Mouse (Mus musculus) hindbrain, embryonic 11.5 days (tissue): Measurements from ENCODE around the gene Rras2. TPM values are rescaled to one million over a fixed set of nuclear protein-coding genes. Genes with fewer than 3 reads are reported as not detected.

Source experiments
- ATAC-seq: fragments of 200-750 bp; cut with Nextera tagmentation; 2 replicates; pipeline ENCODE4 v1.8.0; 2017; ENCODE audit warnings: mild to moderate bottlenecking, moderate TSS enrichment, moderate library complexity; ENCODE audit not compliant: low FRiP score
- DNase-seq: peaks from one replicate; pipeline ENCODE4 v3.0.0-alpha.2; 2015; ENCODE audit warnings: low spot score
- H3K27ac ChIP-seq: fragments of 300-500 bp; sonication (generic); 2 replicates; pipeline ENCODE4 v1.5.1; 2014; ENCODE audit warnings: mild to moderate bottlenecking, low read depth, low read length
- H3K27me3 ChIP-seq: fragments of 300-500 bp; sonication (generic); 2 replicates; pipeline ENCODE4 v1.6.1; 2014; ENCODE audit warnings: mild to moderate bottlenecking, low read length, moderate library complexity, mixed read lengths; ENCODE audit not compliant: control insufficient read depth, insufficient read depth
- H3K36me3 ChIP-seq: fragments of 300-500 bp; sonication (generic); 2 replicates; pipeline ENCODE4 v1.6.1; 2014; ENCODE audit warnings: mild to moderate bottlenecking, low read length, moderate library complexity, mixed read lengths; ENCODE audit not compliant: control insufficient read depth, insufficient read depth
- H3K4me1 ChIP-seq: fragments of 300-500 bp; sonication (generic); replicated peaks from 2 replicates; pipeline ENCODE4 v1.6.1; 2014; ENCODE audit warnings: low read length, mixed read lengths; ENCODE audit not compliant: control insufficient read depth, insufficient read depth
- H3K4me2 ChIP-seq: fragments of 300-500 bp; sonication (generic); replicated peaks from 2 replicates; pipeline ENCODE4 v1.6.1; 2014; ENCODE audit warnings: mild to moderate bottlenecking, low read depth, low read length
- H3K4me3 ChIP-seq: fragments of 300-500 bp; sonication (generic); 2 replicates; pipeline ENCODE4 v1.5.1; 2014; ENCODE audit warnings: low read depth, low read length
- H3K9ac ChIP-seq: fragments of 300-500 bp; sonication (generic); 2 replicates; pipeline ENCODE4 v1.6.1; 2014; ENCODE audit warnings: low read depth, low read length
- H3K9me3 ChIP-seq: fragments of 300-500 bp; sonication (generic); 2 replicates; pipeline ENCODE4 v1.6.1; 2016; ENCODE audit warnings: low read length; ENCODE audit not compliant: control insufficient read depth
- WGBS: fragments of 180-500 bp; shearing (Covaris S2); extraction: QIAGEN DNeasy Blood & Tissue Kit; methylation state at CpG from one replicate; pipeline ENCODE4 v1.1.7; 2014; 5-methylcytosine and 5-hydroxymethylcytosine counted together
- polyA plus RNA-seq: library from polyadenylated mRNA; unstranded; fragments of >200 nt; fragmentation: Nextera tagmentation; extraction: Ambion mirVana; gene quantifications from 2 replicates; pipeline ENCODE4 v1.2.1, GENCODE M21; 2014

Gene Rras2
- polyA plus RNA-seq, 1 experiment from 2014 or later, result 24.3 TPM

GRCm38 (mm10) chr7:113997675-113998354 is 119.8 kb downstream of the Rras2 start:
- Histone ChIP-seq H3K36me3 (no peaks in the 10 kb centered on the region), H3K9me3 (no peaks in the 10 kb centered on the region), H3K4me3 (no peak overlapping the region), H3K4me2 (no peak overlapping the region), H3K27ac (no peak overlapping the region), H3K4me1 (no peaks in the 10 kb centered on the region), H3K9ac (no peak overlapping the region), H3K27me3 (no peaks in the 10 kb centered on the region)
- 76% methylated on average over 7 of the region's 7 CpGs for WGBS
- ATAC-seq (no peak), DNase-seq (no peak)

Other genes starting within 250 kb of the Rras2 start
- gene Copb1, start 136.9 kb upstream of the Rras2 start, polyA plus RNA-seq, result 122 and 127 TPM in 2 replicates
- 476 and 479 TPM in 2 replicates for gene Psma1, start 158.3 kb upstream of the Rras2 start, polyA plus RNA-seq